In the genomic region with DNA sequence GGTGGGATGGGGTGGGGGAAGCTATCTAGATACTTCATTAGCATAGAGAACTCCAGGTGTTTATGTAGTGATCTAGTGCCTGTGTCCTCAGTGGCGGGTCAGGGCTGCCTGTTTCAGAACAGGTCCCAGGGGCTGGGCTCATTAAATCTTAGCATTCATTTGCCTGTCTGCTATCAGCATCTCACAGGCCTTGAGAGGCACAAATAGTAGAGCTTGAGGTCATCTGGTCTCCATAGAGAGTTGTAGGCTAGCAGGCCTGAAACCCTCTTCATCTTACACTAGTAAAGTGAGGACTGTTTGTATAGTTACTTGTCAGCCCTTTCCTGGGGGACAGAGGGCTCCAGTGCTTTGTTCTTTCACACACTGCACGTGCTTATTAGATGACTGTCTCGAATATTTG, we compare ENCODE assay signal across 17 mouse cellular contexts.
DNase-seq lines count a peak whose midpoint lies in the region; ATAC-seq and TF ChIP-seq lines count a peak whose summit lies in the region.
"Had no signal": no experiment of that assay in that cellular context is flagged by ENCODE, and none has a peak within 500 bp of the region (broad histone marks: within the 10 kb centered on the region; RNA-seq: fewer than 3 reads in every experiment).

No protein-coding gene starts in this region.

- H3K36me3 ChIP-seq in forebrain, postnatal 0 days (ENCODE audit: insufficient read depth) = no peaks in the 10 kb centered on the region
- H3K36me3 ChIP-seq in forebrain, embryonic 13.5 days (ENCODE audit: poor library complexity, severe bottlenecking) = peaks cover 1% of the 10 kb centered on the region; the same call in 1 of the 2 replicates
- H3K36me3 ChIP-seq in liver, embryonic 12.5 days = peaks cover 5% of the 10 kb centered on the region
- H3K36me3 ChIP-seq in ES-Bruce4 (ENCODE audit: control insufficient read depth, insufficient read depth, low read length, poor library complexity, severe bottlenecking) = no peaks in the 10 kb centered on the region
- 0 out of 2 replicates have a peak, but pooled peaks cover under 1% of the 10 kb centered on the region for H3K36me3 ChIP-seq in midbrain, embryonic 12.5 days

- ATAC-seq in forebrain, postnatal 0 days = no peak
- ATAC-seq in forebrain, embryonic 13.5 days = no peak
- peak; percentile 30; the same call in 1 of the 2 replicates for ATAC-seq in liver, embryonic 12.5 days
- peak; percentile 45; the same call in 1 of the 2 replicates for ATAC-seq in midbrain, embryonic 12.5 days (ENCODE audit: low FRiP score, low read depth)
- ATAC-seq in activated CD4-positive, CD25-positive, alpha-beta regulatory T cell, adult 4 months = no peak
- ATAC-seq: Patski had no signal

- TF ChIP-seq POLR2A in ES-Bruce4 (IDR thresholded peaks at IDR 0.05; ENCODE audit: insufficient read depth, low read length) = no peak

- no peak for TF ChIP-seq EP300 in ES-Bruce4 (IDR thresholded peaks at IDR 0.05; ENCODE audit: insufficient read depth, low read depth, low read length)

- H3K4me3 ChIP-seq in forebrain, postnatal 0 days (ENCODE audit: low read depth, low read length) = no peak overlapping the region
- no peak overlapping the region for H3K4me3 ChIP-seq in forebrain, embryonic 13.5 days
- H3K4me3 ChIP-seq in liver, embryonic 12.5 days = no peak overlapping the region
- no peak overlapping the region for H3K4me3 ChIP-seq in ES-Bruce4 (ENCODE audit: low read depth, low read length)
- no peak overlapping the region for H3K4me3 ChIP-seq in midbrain, embryonic 12.5 days
- H3K4me3 ChIP-seq: embryonic facial prominence, embryonic 13.5 days; forebrain, embryonic 12.5 days; liver, embryonic 15.5 days; myocyte had no signal

- WGBS in forebrain, postnatal 0 days = 49% methylated on average over 3 of the region's 3 CpGs
- WGBS in forebrain, embryonic 13.5 days = 54% methylated on average over 3 of the region's 3 CpGs
- 52% methylated on average over 3 of the region's 3 CpGs for WGBS in liver, embryonic 12.5 days (ENCODE audit: insufficient replicate concordance)
- WGBS in midbrain, embryonic 12.5 days = 50% methylated on average over 3 of the region's 3 CpGs

- TF ChIP-seq CTCF in forebrain, postnatal 0 days (IDR thresholded peaks at IDR 0.05; ENCODE audit: low read depth) = no peak
- TF ChIP-seq CTCF in ES-Bruce4 (IDR thresholded peaks at IDR 0.05; ENCODE audit: low read depth, low read length) = no peak

- DNase-seq in forebrain, postnatal 0 days = peak; percentile 1
- no peak for DNase-seq in liver
- no peak for DNase-seq in cerebellum, postnatal 36 days
- DNase-seq: cerebellum, adult 11-12 months; heart, postnatal 14 days; thymus, adult 2 months had no signal

- no peaks in the 10 kb centered on the region for H3K27me3 ChIP-seq in forebrain, postnatal 0 days (ENCODE audit: insufficient read depth, low read length)
- no peaks in the 10 kb centered on the region for H3K27me3 ChIP-seq in forebrain, embryonic 13.5 days
- H3K27me3 ChIP-seq in liver, embryonic 12.5 days (replicated peaks) = no peaks in the 10 kb centered on the region
- no peaks in the 10 kb centered on the region for H3K27me3 ChIP-seq in ES-Bruce4 (ENCODE audit: control insufficient read depth, insufficient read depth, low read length, poor library complexity, severe bottlenecking)
- no peaks in the 10 kb centered on the region for H3K27me3 ChIP-seq in midbrain, embryonic 12.5 days
- H3K27me3 ChIP-seq: embryonic facial prominence, embryonic 13.5 days; forebrain, embryonic 12.5 days; liver, embryonic 15.5 days; Patski had no signal

- H3K27ac ChIP-seq in forebrain, postnatal 0 days (ENCODE audit: low read depth, low read length) = no peak overlapping the region
- H3K27ac ChIP-seq in forebrain, embryonic 13.5 days = no peak overlapping the region
- H3K27ac ChIP-seq in liver, embryonic 12.5 days = no peak overlapping the region
- peak overlapping the region; percentile 74 for H3K27ac ChIP-seq in ES-Bruce4 (ENCODE audit: insufficient read depth, low read length)
- H3K27ac ChIP-seq in midbrain, embryonic 12.5 days (replicated peaks) = peak overlapping the region; percentile 58; the same call in 1 of the 2 replicates
- H3K27ac ChIP-seq: embryonic facial prominence, embryonic 13.5 days; forebrain, embryonic 12.5 days; liver, embryonic 15.5 days; macrophage had no signal

- H3K4me1 ChIP-seq in forebrain, postnatal 0 days (ENCODE audit: insufficient read depth) = no peaks in the 10 kb centered on the region
- H3K4me1 ChIP-seq in forebrain, embryonic 13.5 days = peaks cover 20% of the 10 kb centered on the region
- H3K4me1 ChIP-seq in liver, embryonic 12.5 days = peaks cover 35% of the 10 kb centered on the region
- peaks cover 3% of the 10 kb centered on the region for H3K4me1 ChIP-seq in ES-Bruce4 (ENCODE audit: control insufficient read depth, insufficient read depth, low read length)
- peaks cover 14% of the 10 kb centered on the region for H3K4me1 ChIP-seq in midbrain, embryonic 12.5 days

- no peak overlapping the region for H3K4me2 ChIP-seq in forebrain, postnatal 0 days (ENCODE audit: low read depth)
- H3K4me2 ChIP-seq in forebrain, embryonic 13.5 days = no peak overlapping the region
- no peak overlapping the region for H3K4me2 ChIP-seq in liver, embryonic 12.5 days
- no peak overlapping the region for H3K4me2 ChIP-seq in midbrain, embryonic 12.5 days (replicated peaks)
- H3K4me2 ChIP-seq: embryonic facial prominence, embryonic 13.5 days; forebrain, embryonic 12.5 days; liver, embryonic 15.5 days had no signal

- H3K9ac ChIP-seq in forebrain, postnatal 0 days = no peak overlapping the region
- H3K9ac ChIP-seq in forebrain, embryonic 13.5 days = no peak overlapping the region
- H3K9ac ChIP-seq in liver, embryonic 12.5 days = no peak overlapping the region
- H3K9ac ChIP-seq in ES-Bruce4 (ENCODE audit: low read depth, poor library complexity, severe bottlenecking) = peak overlapping the region; percentile 54
- H3K9ac ChIP-seq in midbrain, embryonic 12.5 days (replicated peaks) = no peak overlapping the region
- H3K9ac ChIP-seq: embryonic facial prominence, embryonic 13.5 days; liver, embryonic 15.5 days had no signal

- no peaks in the 10 kb centered on the region for H3K9me3 ChIP-seq in forebrain, postnatal 0 days (ENCODE audit: low read length)
- H3K9me3 ChIP-seq in forebrain, embryonic 13.5 days (replicated peaks) = no peaks in the 10 kb centered on the region
- H3K9me3 ChIP-seq in liver, embryonic 12.5 days (replicated peaks) = no peaks in the 10 kb centered on the region
- no peaks in the 10 kb centered on the region for H3K9me3 ChIP-seq in ES-Bruce4 (replicated peaks; ENCODE audit: control insufficient read depth, insufficient read depth, low read length, poor library complexity, severe bottlenecking)
- no peaks in the 10 kb centered on the region for H3K9me3 ChIP-seq in midbrain, embryonic 12.5 days
- H3K9me3 ChIP-seq: embryonic facial prominence, embryonic 13.5 days; forebrain, embryonic 12.5 days; liver, embryonic 15.5 days had no signal

Comparison
In these comparisons a context has a peak if more than half of its experiments do, and no peak if none do; other contexts are left out.
1. ATAC-seq: peak in liver, embryonic 12.5 days (single experiment) and midbrain, embryonic 12.5 days (single experiment); none in forebrain, postnatal 0 days (single experiment), forebrain, embryonic 13.5 days (single experiment) and activated CD4-positive, CD25-positive, alpha-beta regulatory T cell, adult 4 months (single experiment).
2. H3K27ac ChIP-seq: peak in ES-Bruce4 (single experiment) and midbrain, embryonic 12.5 days (single experiment); none in forebrain, postnatal 0 days (single experiment), forebrain, embryonic 13.5 days (single experiment) and liver, embryonic 12.5 days (single experiment).